Mouse (Mus musculus): ENCODE measurements around the gene Mocs3. TPM values are rescaled to one million over a fixed set of nuclear protein-coding genes. Genes with fewer than 3 reads are reported as not detected.
A peak's percentile ranks its signal among the peaks of the same experiment; 100 is the strongest.

Mocs3 gene
- polyA plus RNA-seq, 1 experiment from 2014 or later: 8.0 TPM

DNA sequence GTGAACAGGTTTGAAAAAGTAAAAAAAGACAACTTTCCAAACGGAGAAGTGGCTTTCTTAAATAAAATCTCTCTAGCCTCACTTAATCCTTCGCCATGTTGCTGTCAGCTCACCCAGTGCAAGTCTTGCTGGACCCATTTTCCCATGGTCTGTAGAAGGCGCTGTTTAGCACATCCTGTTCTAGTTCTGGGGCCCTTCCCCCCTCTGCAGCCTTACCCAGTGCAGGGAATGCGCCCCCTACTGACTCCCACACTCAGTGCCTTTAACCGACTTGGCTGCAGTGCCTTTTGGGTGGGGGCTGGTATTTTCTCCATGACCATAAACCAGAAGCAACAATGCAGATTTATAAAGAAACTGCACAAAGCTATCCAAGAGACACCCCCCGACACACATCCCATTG lies 25.2 kb upstream of the Mocs3 start:
- no peaks in the 10 kb centered on the region for H3K27me3 ChIP-seq (ENCODE audit: control insufficient read depth, insufficient read depth, low read length)
- H3K4me2 ChIP-seq: peak overlapping the region; percentile 56
- H3K4me1 ChIP-seq (ENCODE audit: control insufficient read depth, insufficient read depth, low read length): peaks cover 17% of the 10 kb centered on the region
- peak overlapping the region; percentile 100 for H3K9ac ChIP-seq (ENCODE audit: low read length)
- H3K27ac ChIP-seq (ENCODE audit: low read depth, low read length): no peak overlapping the region
- H3K9me3 ChIP-seq (ENCODE audit: control insufficient read depth, low read length): no peaks in the 10 kb centered on the region; the same call in 1 of the 2 replicates
- WGBS: 6% methylated on average over 6 of the region's 6 CpGs
- H3K4me3 ChIP-seq (ENCODE audit: low read depth, low read length): peak overlapping the region; percentile 92
- peak; percentile 36; the same call in 1 of the 2 replicates for ATAC-seq (ENCODE audit: low FRiP score)
- H3K36me3 ChIP-seq (ENCODE audit: control insufficient read depth, insufficient read depth, low read length): peaks cover 16% of the 10 kb centered on the region; the same call in 1 of the 2 replicates
- peak; percentile 98 for DNase-seq (ENCODE audit: low spot score, missing footprints)

DNA sequence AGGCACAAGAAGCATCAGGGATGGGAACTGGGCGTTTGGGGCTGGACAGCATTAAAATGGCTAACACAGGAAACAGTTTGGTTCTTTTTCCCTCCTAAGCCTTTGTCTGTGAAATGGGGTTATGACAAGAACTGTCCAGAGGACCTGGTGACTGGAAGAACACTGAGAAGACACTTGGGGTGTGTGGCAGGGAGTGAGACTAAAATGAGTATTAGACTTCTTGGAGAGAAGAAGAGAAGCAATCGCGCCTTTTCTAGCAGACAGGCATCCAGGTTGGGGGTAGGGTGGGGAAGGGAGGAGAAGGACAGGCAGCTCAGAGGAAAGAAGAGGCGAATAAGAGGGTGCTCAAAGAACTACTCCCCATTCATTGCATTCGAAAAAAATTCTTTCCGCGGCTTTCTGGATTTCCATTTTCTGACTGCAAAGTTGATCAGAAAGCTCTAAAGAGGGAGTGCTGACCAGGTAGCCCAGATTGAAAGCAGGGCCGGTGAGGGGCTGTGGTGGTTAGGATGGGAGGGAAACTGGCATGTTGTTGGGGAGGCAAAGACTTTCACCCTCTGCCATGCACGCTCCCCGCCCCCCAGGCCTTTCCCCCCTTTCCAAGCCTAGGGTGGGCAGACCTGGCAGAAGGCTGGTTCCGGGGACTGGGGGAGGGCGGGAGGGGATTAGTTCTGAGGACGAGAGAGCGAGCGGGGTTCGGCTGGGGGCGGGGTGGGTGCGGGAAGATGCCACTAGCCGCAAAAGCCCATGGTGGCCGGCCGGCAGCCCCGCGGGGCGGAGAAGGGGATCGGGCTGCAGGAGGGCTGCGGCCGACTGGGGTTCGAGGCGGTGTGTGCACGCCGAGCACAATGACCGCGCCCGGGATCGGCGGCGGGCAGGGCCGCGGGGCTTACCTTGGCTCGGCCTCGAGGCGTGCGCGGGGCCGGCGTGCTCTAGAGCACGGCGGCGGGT lies 24.5 kb upstream of the Mocs3 start:
- Histone ChIP-seq H3K4me2 (peak overlapping the region; percentile 56), H3K27ac (ENCODE audit: low read depth, low read length) (peak overlapping the region; percentile 99), H3K4me1 (ENCODE audit: control insufficient read depth, insufficient read depth, low read length) (peaks cover 14% of the 10 kb centered on the region), H3K4me3 (ENCODE audit: low read depth, low read length) (peak overlapping the region; percentile 92), H3K36me3 (ENCODE audit: control insufficient read depth, insufficient read depth, low read length) (peaks cover 16% of the 10 kb centered on the region; the same call in 1 of the 2 replicates), H3K27me3 (ENCODE audit: control insufficient read depth, insufficient read depth, low read length) (no peaks in the 10 kb centered on the region), H3K9me3 (ENCODE audit: control insufficient read depth, low read length) (no peaks in the 10 kb centered on the region; the same call in 1 of the 2 replicates), H3K9ac (ENCODE audit: low read length) (peak overlapping the region; percentile 100)
- peak; percentile 25 for ATAC-seq (ENCODE audit: low FRiP score)
- peak; percentile 97 for DNase-seq (ENCODE audit: low spot score, missing footprints)
- WGBS: 0% methylated on average over 33 of the region's 49 CpGs

- DNase-seq (ENCODE audit: low spot score, missing footprints) (peak; percentile 99), ATAC-seq (ENCODE audit: low FRiP score) (peak; percentile 92)
- Histone ChIP-seq H3K9ac (ENCODE audit: low read length) (peak within 1 kb of the TSS; percentile 100), H3K4me3 (ENCODE audit: low read depth, low read length) (peak within 1 kb of the TSS; percentile 92), H3K27me3 (ENCODE audit: control insufficient read depth, insufficient read depth, low read length) (no peaks in the 10 kb centered on the region), H3K36me3 (ENCODE audit: control insufficient read depth, insufficient read depth, low read length) (peaks cover 16% of the 10 kb centered on the region; the same call in 1 of the 2 replicates), H3K4me2 (peak within 1 kb of the TSS; percentile 56), H3K4me1 (ENCODE audit: control insufficient read depth, insufficient read depth, low read length) (peaks cover 14% of the 10 kb centered on the region), H3K27ac (ENCODE audit: low read depth, low read length) (peak within 1 kb of the TSS; percentile 99), H3K9me3 (ENCODE audit: control insufficient read depth, low read length) (no peaks in the 10 kb centered on the region; the same call in 1 of the 2 replicates)
- WGBS: under 1% methylated on average over 63 of the region's 89 CpGs
Observed at GRCm38 (mm10) chr2:168206725-168207644, 23.4 kb upstream of the Mocs3 start, which contains the start of gene Adnp. TSS of gene Adnp (minus strand) at chr2:168207112.

DNA sequence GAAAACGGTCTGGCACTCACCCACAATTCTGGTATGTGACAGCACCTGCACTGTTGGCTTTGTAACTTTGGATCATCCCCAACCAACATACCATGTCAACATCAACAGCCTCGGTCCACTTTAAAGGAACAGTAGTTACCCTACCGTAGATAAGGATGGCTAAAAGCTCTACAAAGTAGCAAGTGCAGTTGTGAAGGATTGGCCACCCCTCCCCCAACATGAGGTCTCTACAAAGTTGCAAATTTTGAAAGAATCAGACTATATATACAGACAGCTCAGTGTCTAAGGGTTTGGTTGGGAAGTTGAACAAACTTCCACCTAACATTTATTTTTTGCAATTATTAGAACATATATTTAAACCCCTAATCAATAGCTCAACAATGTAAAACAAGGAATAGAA lies 22.5 kb upstream of the Mocs3 start:
- Histone ChIP-seq H3K36me3 (ENCODE audit: control insufficient read depth, insufficient read depth, low read length) (peaks cover 16% of the 10 kb centered on the region; the same call in 1 of the 2 replicates), H3K4me3 (ENCODE audit: low read depth, low read length) (no peak overlapping the region), H3K9me3 (ENCODE audit: control insufficient read depth, low read length) (no peaks in the 10 kb centered on the region; the same call in 1 of the 2 replicates), H3K4me1 (ENCODE audit: control insufficient read depth, insufficient read depth, low read length) (peaks cover 14% of the 10 kb centered on the region), H3K27ac (ENCODE audit: low read depth, low read length) (peak overlapping the region; percentile 99; the same call in 1 of the 2 replicates), H3K27me3 (ENCODE audit: control insufficient read depth, insufficient read depth, low read length) (no peaks in the 10 kb centered on the region), H3K4me2 (no peak overlapping the region), H3K9ac (ENCODE audit: low read length) (no peak overlapping the region)
- ATAC-seq (ENCODE audit: low FRiP score): peak; percentile 1; the same call in 1 of the 2 replicates
- DNase-seq (ENCODE audit: low spot score, missing footprints): no peak
- WGBS: 92% methylated on average over 3 of the region's 3 CpGs

- H3K36me3 ChIP-seq (ENCODE audit: control insufficient read depth, insufficient read depth, low read length): peaks cover 6% of the 10 kb centered on the region; the same call in 1 of the 2 replicates
- no peaks in the 10 kb centered on the region for H3K4me1 ChIP-seq (ENCODE audit: control insufficient read depth, insufficient read depth, low read length)
- H3K9ac ChIP-seq (ENCODE audit: low read length): no peak overlapping the region
- DNase-seq (ENCODE audit: low spot score, missing footprints) (no peak), ATAC-seq (ENCODE audit: low FRiP score) (no peak)
- H3K27me3 ChIP-seq (ENCODE audit: control insufficient read depth, insufficient read depth, low read length): no peaks in the 10 kb centered on the region
- no peak overlapping the region for H3K4me3 ChIP-seq (ENCODE audit: low read depth, low read length)
- no peak overlapping the region for H3K4me2 ChIP-seq
- 36% methylated on average over 5 of the region's 5 CpGs for WGBS
- H3K27ac ChIP-seq (ENCODE audit: low read depth, low read length): no peak overlapping the region
- no peaks in the 10 kb centered on the region for H3K9me3 ChIP-seq (ENCODE audit: control insufficient read depth, low read length)
Observed at GRCm38 (mm10) chr2:168213788-168214397, 16.5 kb upstream of the Mocs3 start.

DNA sequence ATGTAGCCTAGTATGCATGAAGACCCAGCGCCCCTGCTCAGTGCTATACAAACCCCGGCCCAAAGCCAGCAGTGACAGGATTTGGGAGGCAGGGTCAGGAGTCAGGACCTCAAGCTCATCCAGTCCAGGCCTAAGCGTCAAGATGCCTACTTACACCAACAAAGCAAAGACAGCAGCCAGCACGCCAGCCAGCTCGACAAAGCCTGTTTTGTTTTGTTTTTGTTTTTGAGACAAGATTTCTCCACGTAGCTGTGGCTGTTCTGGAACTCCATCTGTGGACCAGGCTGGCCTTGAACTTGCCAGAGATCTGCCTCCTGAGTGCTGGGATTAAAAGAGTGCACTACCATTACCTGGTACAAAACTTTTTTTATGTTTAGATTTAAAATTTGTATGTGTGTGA lies 7.1 kb upstream of the Mocs3 start:
- ATAC-seq (ENCODE audit: low FRiP score) (no peak), DNase-seq (ENCODE audit: low spot score, missing footprints) (peak; percentile 69)
- 90% methylated on average over 6 of the region's 6 CpGs for WGBS
- peaks cover 19% of the 10 kb centered on the region for H3K36me3 ChIP-seq (ENCODE audit: control insufficient read depth, insufficient read depth, low read length)
- no peak overlapping the region for H3K4me2 ChIP-seq
- no peak overlapping the region for H3K9ac ChIP-seq (ENCODE audit: low read length)
- H3K4me3 ChIP-seq (ENCODE audit: low read depth, low read length): no peak overlapping the region
- H3K27ac ChIP-seq (ENCODE audit: low read depth, low read length): no peak overlapping the region
- no peaks in the 10 kb centered on the region for H3K4me1 ChIP-seq (ENCODE audit: control insufficient read depth, insufficient read depth, low read length)
- H3K9me3 ChIP-seq (ENCODE audit: control insufficient read depth, low read length): no peaks in the 10 kb centered on the region
- H3K27me3 ChIP-seq (ENCODE audit: control insufficient read depth, insufficient read depth, low read length): no peaks in the 10 kb centered on the region

- peaks cover 19% of the 10 kb centered on the region for H3K4me1 ChIP-seq (ENCODE audit: control insufficient read depth, insufficient read depth, low read length)
- ATAC-seq (ENCODE audit: low FRiP score) (no peak; the same call in 1 of the 2 replicates), DNase-seq (ENCODE audit: low spot score, missing footprints) (peak; percentile 68)
- peak overlapping the region; percentile 87 for H3K9ac ChIP-seq (ENCODE audit: low read length)
- H3K9me3 ChIP-seq (ENCODE audit: control insufficient read depth, low read length): no peaks in the 10 kb centered on the region
- no peak overlapping the region for H3K27ac ChIP-seq (ENCODE audit: low read depth, low read length)
- H3K4me3 ChIP-seq (ENCODE audit: low read depth, low read length): peak overlapping the region; percentile 99
- H3K27me3 ChIP-seq (ENCODE audit: control insufficient read depth, insufficient read depth, low read length): no peaks in the 10 kb centered on the region
- peak overlapping the region; percentile 99 for H3K4me2 ChIP-seq
- peaks cover 10% of the 10 kb centered on the region for H3K36me3 ChIP-seq (ENCODE audit: control insufficient read depth, insufficient read depth, low read length)
- WGBS: 21% methylated on average over 41 of the region's 41 CpGs
Observed at GRCm38 (mm10) chr2:168229116-168230025, 1.1 kb upstream of the Mocs3 start.

Data from midbrain, embryonic 11.5 days (tissue).